Mouse (Mus musculus): ENCODE data around the gene Dhx30.
"Not testable (repeated sequence)": the region's sequence is repeated elsewhere in the genome, so short reads cannot be mapped to it uniquely, and the experiment has no call there.

Gene Dhx30

GRCm38 (mm10) chr9:110117779-110118139 lies at the start of gene Dhx30:
Gene Dhx30, minus strand, starts transcription at chr9:110117830.
- DNase-seq (ENCODE audit: low spot score): no peak

DNA sequence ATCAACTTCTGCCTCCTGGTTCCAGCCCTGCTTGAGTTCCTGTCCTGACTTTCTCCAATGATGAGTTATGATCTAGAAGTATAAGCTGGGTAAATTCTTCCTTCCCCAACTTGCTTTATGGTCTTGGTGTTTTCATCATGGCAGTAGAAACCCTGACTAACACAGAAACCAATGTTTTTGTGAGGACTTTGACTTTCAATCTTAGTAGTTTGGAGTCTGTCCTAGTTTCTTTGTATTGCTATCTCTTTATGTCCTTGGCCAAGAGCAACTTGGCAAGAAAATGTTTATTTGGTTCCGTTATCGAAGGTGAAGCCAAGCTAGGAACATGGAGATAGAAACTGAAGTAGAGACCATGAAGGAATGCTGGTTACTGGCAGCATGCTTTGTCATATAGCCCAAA lies 45.4 kb upstream of the Dhx30 start:
- no peak for DNase-seq (ENCODE audit: low spot score)

DNA sequence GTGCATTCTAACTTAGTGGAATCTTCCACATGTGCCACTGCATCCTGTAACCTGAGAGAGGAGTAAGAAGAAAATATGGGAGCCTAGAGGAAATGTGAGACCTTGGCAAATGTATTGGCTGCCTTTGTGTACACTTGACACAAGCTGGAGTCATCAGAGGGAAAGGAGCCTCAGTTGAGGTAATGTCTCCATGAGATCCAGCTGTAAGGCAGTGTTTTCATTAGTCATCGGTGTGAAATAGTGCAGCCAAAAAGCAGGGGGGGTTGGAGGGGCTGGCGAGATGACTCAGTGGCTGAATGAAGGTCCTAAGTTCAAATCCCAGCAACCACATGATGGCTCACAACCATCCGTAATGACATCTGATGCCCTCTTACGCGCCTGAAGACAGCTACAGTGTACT lies 44.8 kb upstream of the Dhx30 start:
- DNase-seq (ENCODE audit: low spot score): no peak

DNA sequence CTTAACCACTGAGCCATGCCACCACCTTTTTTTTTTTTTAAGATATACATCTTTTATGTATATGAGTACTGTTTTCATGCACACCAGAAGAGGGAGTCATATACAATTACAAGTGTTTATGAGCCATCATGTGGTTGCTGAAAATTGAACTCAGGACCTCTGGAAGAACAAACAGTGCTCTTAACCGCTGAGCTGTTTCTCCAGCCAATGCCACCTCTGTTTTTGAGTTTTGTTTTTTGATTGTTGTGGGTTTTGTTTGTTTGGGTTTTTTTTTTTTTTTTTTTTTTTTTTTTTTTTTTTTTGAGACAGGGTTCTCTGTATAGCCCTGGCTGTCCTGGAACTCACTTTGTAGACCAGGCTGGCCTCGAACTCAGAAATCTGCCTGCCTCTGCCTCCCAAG lies 42.9 kb upstream of the Dhx30 start:
- DNase-seq (ENCODE audit: low spot score): not testable (repeated sequence)

DNA sequence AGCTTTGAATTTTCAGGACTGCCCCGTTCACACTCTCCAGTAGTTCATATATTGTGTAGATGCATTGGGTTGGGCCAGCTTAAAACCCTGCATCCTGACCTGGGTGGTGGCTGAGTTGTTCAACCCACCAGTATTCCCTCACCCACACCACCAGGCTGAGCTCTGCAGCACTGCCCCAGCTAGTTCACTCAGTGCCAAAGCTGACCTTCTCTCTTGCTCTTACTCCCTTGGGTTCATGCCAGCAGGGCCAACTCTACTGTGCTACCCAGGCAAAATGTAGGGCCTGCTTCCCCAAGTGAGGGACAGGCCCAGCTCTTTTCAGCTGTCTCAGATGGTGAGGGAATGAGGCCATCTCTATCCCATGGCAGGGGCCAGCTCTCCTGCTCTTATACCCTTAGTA lies 41.4 kb upstream of the Dhx30 start:
- DNase-seq (ENCODE audit: low spot score): no peak

GRCm38 (mm10) chr9:110148598-110148997 lies 31.0 kb upstream of the Dhx30 start:
- no peak for DNase-seq (ENCODE audit: low spot score)

- DNase-seq (ENCODE audit: low spot score): no peak
Measured at GRCm38 (mm10) chr9:110142097-110142496, 24.5 kb upstream of the Dhx30 start.

DNA sequence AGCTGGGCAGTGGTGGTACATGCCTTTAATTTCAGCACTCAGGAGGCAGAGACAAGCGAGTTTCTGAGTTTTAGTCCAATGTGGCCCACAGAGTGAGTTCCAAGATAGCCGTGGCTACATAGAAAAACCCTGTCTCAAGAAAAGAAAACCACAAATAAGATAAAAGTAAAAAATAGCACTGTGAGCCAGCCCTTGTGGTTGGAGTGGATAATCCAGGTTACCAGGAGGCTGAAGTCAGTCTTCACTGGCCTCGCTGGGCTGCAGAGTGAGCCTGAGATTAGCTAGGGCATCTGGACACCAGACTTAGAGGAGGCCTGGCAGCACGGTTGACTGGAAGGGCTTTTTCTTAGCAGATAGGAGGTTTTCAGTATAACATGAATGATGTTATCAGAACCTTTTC lies 21.5 kb upstream of the Dhx30 start:
- DNase-seq (ENCODE audit: low spot score): no peak

DNA sequence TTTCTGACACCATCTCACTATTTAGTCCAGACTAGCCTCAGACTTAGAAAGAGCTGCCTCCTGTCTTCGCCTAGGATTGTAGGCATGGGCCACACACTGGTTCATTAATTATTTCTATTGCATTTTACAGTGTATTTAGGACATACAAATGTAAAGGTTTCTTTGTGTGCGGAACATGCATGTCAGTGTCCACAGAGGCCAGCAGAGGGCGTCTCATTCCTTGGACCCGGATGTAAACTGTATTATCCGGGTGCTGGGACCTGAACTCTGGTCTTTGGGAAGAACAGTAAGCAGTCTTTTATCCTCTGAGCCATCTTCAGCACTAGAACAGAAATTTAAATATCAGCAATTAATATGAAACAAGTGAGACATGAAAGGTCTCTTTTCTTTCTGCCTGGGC lies 16.5 kb upstream of the Dhx30 start:
- DNase-seq (ENCODE audit: low spot score): no peak

DNA sequence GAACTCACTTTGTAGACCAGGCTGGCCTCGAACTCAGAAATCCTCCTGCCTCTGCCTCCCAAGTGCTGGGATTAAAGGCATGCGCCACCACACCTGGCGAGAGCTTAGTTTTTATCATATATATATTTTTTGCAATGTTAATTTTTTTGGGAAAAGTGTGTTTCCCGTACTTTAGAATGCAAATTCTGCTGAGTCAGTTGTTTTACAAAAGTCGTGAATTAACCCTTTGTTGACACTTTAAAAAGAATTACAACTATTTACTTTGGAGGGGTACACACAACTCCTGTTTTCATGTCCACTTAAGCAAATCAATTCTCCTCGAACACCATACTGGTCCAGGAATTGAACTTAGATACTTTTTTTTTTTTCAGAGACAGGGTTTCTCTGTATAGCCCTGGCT lies 15.3 kb upstream of the Dhx30 start:
- no peak for DNase-seq (ENCODE audit: low spot score)

- DNase-seq (ENCODE audit: low spot score): no peak
Measured at GRCm38 (mm10) chr9:110132201-110132605, 14.6 kb upstream of the Dhx30 start.

DNA sequence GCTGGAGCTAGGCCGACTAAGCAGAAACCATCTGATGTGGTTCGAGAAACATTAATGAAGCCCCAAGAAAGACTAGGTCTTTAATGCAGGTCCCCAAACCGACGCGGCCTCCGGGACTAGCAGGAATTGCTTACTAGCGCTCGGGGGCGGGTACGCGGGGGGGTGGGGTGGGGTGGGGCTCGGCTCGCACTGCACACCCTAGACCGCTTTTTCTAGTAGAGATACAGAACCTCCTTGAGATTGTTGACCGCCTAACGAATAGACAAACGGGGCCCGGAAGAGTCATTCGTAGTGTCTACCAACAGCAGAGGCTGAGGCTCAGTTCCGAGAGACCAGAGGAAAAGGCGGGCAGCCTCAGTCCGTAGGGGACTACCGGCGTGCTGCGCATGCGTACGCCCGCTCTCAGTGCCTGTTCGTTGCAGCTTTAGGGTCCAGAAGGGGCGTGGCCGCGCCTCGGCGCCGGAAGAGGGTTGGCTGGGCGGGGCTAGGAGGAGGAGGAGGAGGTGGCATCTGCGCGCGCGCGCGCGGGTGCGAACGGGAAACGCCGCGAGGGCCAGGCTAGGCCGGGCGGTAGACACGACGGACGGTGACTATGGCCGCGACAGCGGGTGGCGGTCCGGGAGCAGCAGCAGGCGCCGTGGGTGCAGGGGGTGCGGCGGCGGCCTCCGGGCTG lies 14.0 kb upstream of the Dhx30 start:
- peak; percentile 98 for DNase-seq (ENCODE audit: low spot score)

GRCm38 (mm10) chr9:110130896-110131524 lies 13.4 kb upstream of the Dhx30 start:
- DNase-seq (ENCODE audit: low spot score): no peak

GRCm38 (mm10) chr9:110124008-110124540 lies 6.4 kb upstream of the Dhx30 start:
- DNase-seq (ENCODE audit: low spot score): not testable (repeated sequence)

DNA sequence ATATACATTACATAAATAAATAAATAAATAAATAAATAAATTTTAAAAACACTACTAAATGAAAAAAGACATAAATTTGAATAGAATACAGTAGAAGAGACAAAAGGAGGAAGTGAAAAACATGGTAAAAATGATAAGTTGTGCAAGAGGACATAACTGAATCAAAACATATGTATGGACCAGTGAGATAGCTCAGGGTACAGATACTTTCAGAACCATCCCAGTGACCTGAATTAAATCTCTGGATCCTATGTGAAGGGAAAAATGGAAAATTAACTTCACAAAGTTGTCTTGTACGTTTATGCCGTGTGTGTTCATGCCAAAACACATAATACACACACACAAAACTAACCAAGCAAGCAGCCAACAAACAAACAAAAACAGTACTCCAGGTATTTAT lies 5.7 kb upstream of the Dhx30 start:
- DNase-seq (ENCODE audit: low spot score): no peak

DNA sequence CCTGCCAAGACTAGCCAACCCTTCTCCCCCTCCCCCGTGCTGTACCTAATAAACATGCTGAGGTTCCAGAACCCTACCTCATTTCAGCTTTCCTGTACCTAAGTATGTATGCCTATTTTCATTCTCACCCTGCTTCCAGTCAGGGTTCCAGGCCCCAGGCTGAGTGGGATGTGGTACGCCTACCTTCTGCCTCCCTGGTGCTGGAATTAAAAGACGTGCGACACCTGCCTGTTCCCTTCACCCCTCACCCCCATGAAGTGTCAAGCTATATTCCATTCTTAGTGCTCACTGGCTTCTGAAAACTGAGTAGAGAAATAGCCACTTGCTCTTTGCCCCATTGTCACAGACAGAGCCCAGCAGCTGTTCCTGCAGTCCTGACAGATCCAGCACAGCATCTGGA lies 3.8 kb upstream of the Dhx30 start:
- no peak for DNase-seq (ENCODE audit: low spot score)

- DNase-seq (ENCODE audit: low spot score): no peak
Measured at GRCm38 (mm10) chr9:110118249-110118648, 619 bp upstream of the Dhx30 start.

GRCm38 (mm10) chr9:110116977-110117778 lies 452 bp downstream of the Dhx30 start, which contains the start of gene Smarcc1:
Gene Smarcc1, plus strand, starts transcription at chr9:110117708.
- DNase-seq (ENCODE audit: low spot score): peak; percentile 94

DNA sequence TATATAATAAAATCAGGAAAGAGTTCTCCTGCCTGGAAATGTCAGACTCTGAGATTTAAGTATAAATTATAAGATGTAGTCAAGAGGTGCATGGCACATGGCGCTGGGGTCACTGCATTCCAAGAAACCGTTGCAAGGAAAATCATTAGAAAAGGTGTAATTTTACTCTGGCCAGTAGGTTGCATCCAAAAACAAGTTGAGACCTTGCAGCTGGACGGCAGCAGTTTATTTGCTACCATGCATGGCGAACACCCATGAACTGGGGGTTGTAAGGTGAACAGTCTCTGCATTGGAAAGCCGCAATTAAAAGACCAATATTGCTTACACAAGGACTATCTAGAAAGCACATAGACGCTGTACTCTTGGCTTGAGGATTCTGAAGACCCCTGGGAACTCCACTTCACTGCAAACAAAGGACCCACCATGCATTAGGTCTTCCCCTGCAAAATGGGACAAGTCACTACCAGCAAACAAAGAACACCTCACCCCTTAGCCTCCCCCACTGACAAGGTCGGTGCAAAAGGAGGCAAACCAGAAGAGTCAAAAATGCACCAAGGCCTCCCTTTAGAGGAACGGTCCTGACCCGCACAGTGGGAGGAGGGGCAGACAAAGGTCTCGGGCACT lies 1.2 kb downstream of the Dhx30 start:
- no peak for DNase-seq (ENCODE audit: low spot score)

- peak; percentile 91 for DNase-seq (ENCODE audit: low spot score)
Measured at GRCm38 (mm10) chr9:110100627-110101600, 16.7 kb downstream of the Dhx30 start.

- no peak for DNase-seq (ENCODE audit: low spot score)
Measured at GRCm38 (mm10) chr9:110097791-110098190, 19.8 kb downstream of the Dhx30 start.
